Mouse (Mus musculus) embryo, embryonic 11 days (tissue): Measurements from ENCODE around the gene Lonp2.

ENCODE experiments used
- DNase-seq: peaks from one replicate; pipeline ENCODE4 v3.0.0-alpha.2; 2015

Gene Lonp2

DNA sequence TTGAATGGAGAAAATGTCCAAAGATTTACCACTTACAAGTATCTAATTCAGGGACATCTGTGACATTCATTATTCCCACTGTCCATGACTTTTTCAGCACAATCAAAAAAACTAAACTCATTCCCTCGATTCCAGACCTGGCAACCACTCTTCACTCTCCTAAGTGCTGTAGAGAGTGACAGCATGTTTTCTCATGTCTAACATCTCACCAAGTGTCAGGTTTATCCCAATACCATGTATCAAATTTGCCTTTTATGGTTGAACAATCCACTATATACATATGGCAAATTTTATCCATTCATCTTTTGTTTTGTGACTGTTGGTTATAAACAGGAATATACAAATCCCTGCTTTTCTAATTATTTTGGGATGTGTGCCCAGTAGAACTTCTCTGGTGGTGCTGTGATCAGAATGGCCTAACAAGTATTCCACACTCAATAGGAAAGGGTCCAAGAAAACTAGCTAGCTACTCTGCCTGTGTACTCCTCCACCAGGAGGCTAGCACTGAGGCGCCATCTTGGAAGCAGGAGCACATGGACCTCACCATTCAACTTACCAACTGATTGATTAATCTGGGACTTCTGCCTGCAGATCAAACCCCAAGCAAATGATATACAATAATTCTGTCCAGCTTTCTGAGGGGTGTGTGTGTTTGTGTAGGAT lies 94.6 kb downstream of the Lonp2 start:
- DNase-seq = no peak

DNA sequence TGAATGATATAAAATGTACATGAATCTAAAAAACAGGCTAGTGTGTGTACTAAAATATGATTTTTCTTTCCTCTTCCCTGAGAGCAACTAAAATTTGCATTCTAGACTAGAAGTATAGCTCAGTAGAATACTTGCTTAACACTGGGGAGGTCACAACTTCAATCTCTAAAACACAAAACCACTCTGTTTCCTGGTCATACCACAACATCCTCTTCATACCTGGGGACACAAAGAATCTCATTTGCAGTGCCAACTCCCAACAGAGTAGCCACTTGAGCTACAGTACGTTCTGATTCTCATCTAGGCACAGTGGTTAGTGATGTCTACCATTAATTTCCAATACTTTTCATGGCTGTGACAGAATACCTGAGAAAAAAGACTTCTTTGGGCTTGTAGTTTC lies 95.5 kb downstream of the Lonp2 start:
- DNase-seq = no peak

DNA sequence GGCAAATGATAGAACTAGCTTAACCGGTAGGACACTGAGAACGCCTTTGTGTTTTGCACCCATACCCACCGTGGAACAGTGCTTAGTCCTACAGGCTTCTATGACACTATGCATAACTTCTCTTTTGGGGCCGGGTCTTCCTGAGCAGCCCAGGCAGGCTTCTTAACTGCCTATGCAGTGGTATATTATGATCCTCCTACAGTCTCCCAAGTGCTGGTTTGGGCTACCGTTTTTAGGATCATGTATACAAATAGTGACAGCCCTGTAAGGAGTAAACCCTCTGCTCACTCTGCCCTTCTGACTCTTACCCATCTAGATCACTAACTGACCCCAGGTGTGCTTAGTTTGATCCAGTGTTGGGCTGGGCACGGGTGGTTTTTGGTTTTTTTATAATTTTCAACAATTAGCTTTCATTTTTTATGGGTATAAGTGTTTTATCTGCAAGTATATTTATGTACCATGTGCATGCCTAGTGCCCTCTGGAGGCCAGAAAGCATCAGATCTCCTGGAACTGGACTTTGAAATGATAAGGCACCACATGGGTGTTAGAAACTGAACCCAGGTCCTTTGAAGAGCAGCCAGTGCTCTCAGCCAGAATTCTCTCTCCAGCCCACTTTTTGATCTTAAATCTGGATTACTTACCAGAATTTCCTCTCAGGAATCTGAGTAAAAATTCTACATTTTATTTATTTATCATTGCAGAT lies 97.1 kb downstream of the Lonp2 start:
- DNase-seq = no peak

DNA sequence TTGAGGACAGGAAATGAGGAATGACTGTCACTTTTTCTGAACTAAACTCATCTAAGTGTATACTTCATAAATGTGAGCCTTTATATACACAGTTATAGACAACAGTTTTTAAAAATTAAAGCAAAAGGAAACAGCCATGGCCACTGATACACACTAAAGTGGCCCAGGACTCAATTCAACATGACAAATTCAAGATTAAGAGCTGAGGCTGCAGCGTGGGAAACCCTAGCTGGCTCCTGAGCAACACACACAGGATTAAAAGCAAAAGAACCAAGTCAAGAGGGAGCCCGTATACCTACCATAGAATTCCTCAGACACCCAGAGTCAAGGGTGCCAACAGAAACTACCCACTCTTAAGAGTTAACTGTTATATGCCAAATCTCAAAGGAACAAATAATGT lies 97.6 kb downstream of the Lonp2 start:
- DNase-seq = no peak

DNA sequence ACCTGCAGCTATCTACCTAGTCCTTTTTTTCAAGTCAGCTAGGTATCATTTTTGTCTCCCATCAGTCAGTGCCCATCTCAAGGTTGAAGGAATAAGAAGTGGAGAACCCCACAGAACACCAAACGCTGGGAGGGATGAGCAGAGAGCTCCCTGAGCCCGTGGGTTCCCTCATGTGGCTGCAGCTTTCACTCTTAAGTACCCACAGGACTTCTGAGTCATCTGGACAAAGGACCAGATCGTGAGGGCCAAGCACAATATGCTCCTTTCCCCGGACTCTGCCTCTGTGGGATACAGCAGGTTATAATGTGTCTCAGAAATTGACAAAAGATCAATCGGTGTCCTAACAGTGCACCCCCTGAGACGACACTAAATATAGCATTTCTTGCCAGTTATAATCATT lies 103.1 kb downstream of the Lonp2 start:
- no peak for DNase-seq

DNA sequence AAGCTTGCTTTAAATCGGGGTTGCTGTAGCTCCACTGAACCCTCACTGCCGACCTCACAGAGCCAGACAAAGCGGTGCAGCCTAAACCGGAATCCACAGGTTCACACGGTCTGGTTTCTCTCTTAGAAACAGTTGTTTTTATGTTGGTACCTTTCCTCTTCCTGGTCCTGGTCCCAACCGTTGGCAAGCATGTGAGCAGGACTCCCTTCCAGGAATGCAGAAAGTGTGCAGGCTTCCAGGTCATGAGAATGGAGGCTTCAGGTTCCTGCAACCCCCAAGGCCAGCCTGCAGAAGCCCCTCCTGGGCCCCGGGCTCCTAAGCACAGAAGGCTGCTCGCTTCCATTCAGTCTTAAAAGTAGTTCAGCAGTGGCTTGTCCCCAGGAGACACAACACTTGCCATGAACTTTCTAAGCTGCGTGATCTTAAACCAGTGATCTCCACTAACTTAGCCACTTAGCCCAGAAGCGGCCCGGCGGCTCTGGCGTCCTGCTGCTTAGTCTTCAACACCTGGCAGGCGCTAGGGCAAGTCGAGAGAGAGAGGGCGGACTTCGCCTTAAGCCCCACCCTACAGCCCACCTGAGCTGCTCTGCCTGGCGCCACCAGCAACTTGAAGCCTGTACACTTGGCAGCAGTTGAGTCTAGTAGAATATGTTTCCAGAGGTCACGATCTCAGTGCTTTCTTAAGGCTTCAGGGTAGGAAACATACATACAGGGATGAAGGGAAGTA lies 104.5 kb downstream of the Lonp2 start:
- no peak for DNase-seq

DNA sequence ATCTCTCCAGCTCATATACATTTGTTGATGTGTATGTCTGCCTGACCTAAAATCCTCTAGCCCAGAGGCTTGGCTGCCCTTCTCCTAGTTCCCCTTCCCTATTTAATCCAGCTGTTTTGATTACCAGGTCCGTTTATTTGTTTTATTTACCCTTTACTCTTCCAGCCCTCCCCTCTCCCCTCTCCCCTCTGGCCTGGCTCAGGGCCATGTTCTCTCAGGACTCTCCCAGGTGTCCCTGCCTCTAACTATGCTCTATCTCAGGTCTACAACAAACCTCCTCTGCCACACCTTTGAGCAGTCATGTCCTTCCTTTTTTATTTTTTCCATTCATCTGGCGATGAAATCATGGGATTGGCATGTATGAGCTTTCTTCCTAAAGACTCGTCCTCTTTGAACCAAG lies 106.5 kb downstream of the Lonp2 start:
- DNase-seq = no peak

DNA sequence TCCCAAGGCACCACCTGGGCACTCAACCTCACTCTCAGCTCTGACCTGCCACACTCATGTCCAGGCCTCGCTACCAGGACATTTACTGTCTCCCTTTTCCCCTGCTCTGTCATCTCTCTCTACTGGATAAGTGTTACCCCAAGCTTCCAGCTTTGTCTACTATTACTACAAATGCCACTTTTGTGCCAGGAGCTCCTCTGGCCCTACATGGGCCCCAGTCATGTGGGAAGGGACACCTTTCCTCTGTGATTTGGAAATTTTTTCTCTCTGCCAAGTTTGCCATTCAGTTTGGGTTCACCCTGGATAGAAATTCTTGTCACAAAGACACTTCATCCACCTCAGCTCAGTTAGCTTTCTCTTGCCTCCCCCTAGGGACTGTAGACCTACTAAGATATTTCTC lies 107.0 kb downstream of the Lonp2 start:
- no peak for DNase-seq

DNA sequence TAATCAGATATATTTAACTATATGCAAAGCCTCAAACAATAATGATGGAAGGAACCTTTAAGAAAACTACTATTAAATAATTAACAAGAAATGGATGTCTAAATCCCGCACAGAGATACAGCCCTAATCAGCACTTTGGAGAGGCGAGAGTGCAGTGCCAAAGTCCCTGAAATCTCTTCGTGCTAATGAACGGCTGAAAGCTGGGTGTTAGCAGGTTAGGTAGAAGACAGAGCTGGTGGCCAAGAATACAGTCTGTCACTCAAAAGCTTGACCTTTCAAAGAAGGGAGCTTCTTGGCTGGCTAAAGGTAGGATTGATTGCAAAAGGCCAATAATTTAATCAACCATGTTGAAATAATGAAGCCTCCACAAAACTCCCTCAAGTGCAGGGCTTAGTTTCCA lies 110.3 kb downstream of the Lonp2 start:
- no peak for DNase-seq

- DNase-seq = no peak
Observed at GRCm38 (mm10) chr8:86734954-86735353, 111.1 kb downstream of the Lonp2 start.

DNA sequence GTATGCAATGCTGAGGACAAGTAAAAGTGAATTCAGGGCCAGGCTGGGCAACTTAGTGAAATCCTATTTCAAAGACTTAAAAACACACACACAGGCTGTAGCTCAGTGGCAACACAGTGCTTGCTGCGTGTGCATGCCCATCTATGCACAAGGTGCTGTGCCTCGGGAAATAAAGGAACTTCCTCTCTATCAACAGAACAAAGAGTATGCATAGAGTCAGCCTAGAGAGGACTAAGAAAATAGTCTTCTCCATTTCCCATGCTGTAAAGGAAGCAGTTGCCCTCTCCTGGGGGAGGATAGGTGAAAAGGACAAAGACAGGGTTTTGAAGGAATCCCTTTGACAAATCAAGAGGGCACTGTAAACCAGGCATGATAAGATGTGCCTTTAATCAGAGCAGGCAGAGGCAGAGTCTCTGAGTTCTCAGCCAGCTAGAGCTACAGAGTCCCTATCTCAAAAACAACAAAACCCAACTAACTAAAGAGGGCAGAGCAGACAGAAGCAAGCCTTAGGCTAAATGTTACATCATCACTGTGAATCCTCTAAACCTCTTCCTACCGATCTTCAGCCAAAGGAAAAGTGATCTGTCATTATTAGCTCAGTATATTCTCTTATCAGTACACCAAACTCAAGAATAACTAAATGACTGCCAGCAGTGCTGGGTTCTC lies 111.7 kb downstream of the Lonp2 start:
- DNase-seq = no peak

DNA sequence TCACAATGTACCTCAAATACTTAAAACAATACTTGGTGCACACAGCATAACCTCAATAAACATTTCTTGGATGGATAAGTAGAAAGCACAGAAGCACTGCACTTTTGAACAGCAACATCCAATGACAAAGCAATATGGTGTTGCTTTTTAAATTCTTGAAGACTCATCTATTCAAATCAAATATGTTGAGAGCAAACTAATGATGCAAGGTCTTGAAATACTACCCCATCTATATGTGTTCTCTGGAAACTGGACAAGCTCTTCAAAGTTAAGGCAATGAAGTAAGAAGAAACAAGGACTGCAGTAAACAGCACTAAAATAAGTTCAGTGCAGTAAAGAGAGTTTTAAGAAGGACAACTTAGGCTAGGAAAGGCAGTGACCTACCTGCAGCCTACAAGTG lies 117.1 kb downstream of the Lonp2 start:
- no peak for DNase-seq

- no peak for DNase-seq
Observed at GRCm38 (mm10) chr8:86741627-86742026, 117.8 kb downstream of the Lonp2 start.

DNA sequence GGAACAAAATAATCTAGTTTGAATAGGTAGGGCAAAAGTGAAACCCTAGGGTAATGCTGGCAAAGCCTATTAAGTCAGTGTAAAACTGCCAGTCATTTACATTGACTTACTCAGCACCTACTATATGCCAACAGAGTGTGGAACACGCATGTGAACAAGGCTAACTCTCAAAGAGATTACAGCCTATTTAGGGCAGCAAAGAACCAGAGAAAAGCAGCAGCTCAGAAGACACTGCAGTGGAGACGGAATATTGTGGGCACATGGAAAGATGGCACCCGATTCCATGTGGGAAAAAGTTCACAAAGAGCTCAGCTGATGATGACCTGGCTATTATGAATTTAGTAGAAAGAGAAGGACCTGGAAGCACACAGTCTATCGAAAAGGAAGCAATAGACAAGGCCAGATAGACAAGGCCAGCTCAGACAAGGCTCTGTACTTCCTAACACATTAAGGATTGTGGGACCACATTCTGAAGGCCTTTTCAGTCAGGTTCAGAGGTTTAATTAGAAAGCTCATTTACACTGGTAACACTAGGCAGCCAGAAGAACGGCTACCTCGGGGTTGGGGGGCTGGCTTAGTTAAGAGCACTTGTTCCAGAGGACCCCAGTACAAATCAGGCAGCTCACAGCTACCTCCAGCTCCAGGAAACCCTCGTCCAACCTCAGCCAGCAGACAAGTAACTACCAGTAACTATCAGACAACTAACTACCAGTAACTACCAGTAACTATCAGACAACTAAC lies 118.9 kb downstream of the Lonp2 start:
- DNase-seq = no peak

DNA sequence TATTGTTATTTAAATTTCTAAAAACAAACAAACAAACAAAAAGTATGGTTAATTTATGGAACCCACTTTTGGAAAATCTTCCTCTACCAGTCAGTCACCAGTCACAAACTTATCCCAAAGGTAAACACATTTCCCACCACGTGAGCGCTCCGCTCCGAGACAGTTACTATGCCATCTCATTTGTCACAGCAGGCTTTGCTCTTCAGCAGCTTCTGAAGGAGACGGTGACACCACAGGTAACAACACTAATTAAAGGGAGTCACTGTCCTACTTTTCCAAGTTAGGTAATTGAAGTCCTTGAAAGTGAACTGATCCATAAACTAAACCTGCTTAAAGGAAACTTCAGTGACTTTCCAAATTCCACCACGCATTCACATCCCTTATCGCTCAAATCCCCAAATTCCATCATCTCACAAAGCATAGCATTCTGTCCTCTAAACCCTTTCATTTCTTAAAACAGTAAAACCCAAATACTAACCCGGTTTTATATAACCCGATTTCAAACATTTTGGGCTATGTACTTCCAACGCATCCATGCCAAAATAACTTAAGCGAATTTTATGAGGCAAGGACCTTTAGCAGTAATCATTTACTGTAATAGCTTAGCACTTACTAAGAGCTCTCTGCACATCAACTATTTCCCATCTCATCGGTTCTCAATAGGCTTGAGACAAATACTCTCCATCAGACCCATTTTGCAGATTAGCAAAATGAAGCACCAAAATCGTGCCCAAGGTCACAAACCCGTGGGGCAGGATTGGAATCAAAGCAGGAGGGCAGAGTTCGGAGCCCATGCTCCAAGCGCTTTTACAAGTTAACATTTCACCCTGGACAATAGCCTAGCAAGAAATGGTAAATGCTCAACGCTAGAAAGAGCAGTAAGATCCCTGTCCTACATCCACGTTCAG lies 120.7 kb downstream of the Lonp2 start:
- peak; percentile 47 for DNase-seq

DNA sequence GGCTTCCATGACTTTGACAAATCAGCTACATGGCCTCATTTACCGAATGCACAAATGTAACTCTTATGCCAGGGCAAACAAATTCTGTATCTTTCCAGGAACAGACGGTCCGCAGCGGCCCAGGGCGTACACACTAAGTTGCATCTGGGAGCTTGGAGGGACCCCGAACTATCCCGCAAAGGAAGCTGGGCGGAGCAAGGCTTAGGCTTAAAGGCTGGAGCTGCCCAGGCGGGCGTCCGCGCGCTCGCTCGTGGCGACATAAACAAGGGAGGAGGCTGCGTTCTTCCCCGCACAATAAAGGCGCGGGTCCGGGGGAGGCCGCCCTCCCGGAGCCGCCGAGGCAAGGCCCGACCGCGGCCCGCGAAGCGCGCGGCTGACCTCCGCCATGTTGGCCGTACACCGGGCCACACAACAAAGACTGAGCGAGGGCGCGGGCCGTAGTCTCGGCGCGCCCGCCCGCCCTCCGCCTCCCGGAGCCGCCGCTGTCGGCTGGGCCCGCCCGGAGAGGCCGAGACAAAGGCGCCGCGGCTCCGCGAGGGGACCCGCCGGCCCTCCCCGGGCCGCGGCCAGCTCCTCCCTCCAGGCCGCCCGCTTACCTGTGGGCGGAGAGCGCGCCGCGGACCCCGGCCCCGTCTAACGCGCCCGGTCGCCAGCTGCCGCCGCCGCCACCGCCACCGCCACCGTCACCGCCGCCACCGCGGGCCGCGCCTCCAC lies 121.5 kb downstream of the Lonp2 start, which contains the start of the genes Gm10638 and Siah1a:
Gm10638 (plus strand) TSS at position 479 of the 714 bp plus-strand sequence.
Siah1a (minus strand) TSS at position 714 of the 714 bp plus-strand sequence.
- DNase-seq = peak; percentile 79

- DNase-seq = peak; percentile 95
Observed at GRCm38 (mm10) chr8:86745935-86746441, 122.1 kb downstream of the Lonp2 start.

GRCm38 (mm10) chr8:86746511-86746910 lies 122.7 kb downstream of the Lonp2 start:
- peak; percentile 39 for DNase-seq

GRCm38 (mm10) chr8:86749842-86750241 lies 126.0 kb downstream of the Lonp2 start:
- no peak for DNase-seq

DNA sequence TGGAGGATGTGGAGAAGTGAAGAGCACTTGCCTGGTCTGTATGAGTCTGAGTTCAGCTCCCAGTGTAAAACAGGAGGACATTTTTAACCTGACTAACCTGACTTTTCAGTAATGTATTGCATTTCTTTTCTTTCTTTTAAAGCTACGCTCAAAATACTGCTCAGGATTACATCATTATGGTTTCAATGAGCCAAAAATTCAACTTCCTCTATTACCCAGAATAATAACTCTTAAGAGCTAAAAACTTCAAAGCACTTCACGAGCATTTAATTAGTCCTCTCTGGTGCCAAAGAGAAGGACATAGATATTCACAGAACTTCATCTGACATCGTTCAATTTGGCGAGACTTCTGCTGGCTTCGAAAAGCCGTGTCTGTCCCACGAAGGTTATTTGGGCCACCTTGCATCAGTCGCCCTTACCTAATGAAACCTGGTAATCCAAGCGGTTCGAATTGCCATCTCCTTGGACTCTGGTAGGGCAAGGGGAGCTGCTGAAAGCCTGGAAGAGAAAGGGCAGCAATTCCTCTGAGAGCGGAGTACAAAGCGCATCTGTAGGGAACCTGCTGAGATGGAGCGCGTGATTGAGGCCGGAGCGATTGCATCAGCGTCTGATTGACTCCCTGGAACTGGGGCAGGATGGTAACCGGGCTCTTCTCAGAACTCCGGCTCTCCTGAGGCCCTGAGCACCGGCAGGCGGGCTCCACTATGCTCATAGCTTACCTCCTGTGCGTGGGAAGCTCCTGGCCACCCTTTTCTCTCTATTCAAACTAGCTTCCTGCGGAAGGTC lies 133.3 kb downstream of the Lonp2 start:
- peak; percentile 54 for DNase-seq
